Mouse (Mus musculus): Measurements from ENCODE around the gene Cops9. TPM values are rescaled to one million over a fixed set of nuclear protein-coding genes. Genes with fewer than 3 reads are reported as not detected.

The Cops9 gene
- polyA plus RNA-seq, 1 experiment from 2014 or later = 597 TPM

- no peak for ATAC-seq (ENCODE audit: low FRiP score)
- H3K9ac ChIP-seq = no peak overlapping the region
- WGBS = 68% methylated on average over 4 of the region's 4 CpGs
These were observed 13.6 kb downstream of the Cops9 start for GRCm38 (mm10) chr1:92628227-92628626.

GRCm38 (mm10) chr1:92618360-92618759 is 23.4 kb downstream of the Cops9 start:
- H3K4me1 ChIP-seq (replicated peaks) = no peaks in the 10 kb centered on the region
- no peaks in the 10 kb centered on the region for H3K36me3 ChIP-seq
- no peak overlapping the region for H3K9ac ChIP-seq
- no peak overlapping the region for H3K4me2 ChIP-seq
- ATAC-seq (ENCODE audit: low FRiP score) = no peak
- H3K4me3 ChIP-seq = no peak overlapping the region
- H3K27me3 ChIP-seq = peaks cover 10% of the 10 kb centered on the region; the same call in 1 of the 2 replicates
- no peaks in the 10 kb centered on the region for H3K9me3 ChIP-seq
- no peak overlapping the region for H3K27ac ChIP-seq
- WGBS = 73% methylated on average over 4 of the region's 4 CpGs

More at GRCm38 (mm10) chr1:92628227-92628626, 13.6 kb downstream of the Cops9 start:
- Histone ChIP-seq H3K9me3 (no peaks in the 10 kb centered on the region), H3K27me3 (0 out of 2 replicates have a peak, but pooled peaks cover 4% of the 10 kb centered on the region), H3K4me2 (no peak overlapping the region), H3K36me3 (no peaks in the 10 kb centered on the region), H3K4me1 (replicated peaks) (no peaks in the 10 kb centered on the region), H3K27ac (no peak overlapping the region), H3K4me3 (no peak overlapping the region)

- H3K9ac ChIP-seq = no peak within 1 kb of the TSS
- H3K4me1 ChIP-seq (replicated peaks) = no peaks in the 10 kb centered on the region
- H3K9me3 ChIP-seq = no peaks in the 10 kb centered on the region
- peaks cover 10% of the 10 kb centered on the region; the same call in 1 of the 2 replicates for H3K27me3 ChIP-seq
- no peak within 1 kb of the TSS for H3K27ac ChIP-seq
- WGBS = 46% methylated on average over 2 of the region's 2 CpGs
- no peaks in the 10 kb centered on the region for H3K36me3 ChIP-seq
- H3K4me2 ChIP-seq = no peak within 1 kb of the TSS
- ATAC-seq (ENCODE audit: low FRiP score) = no peak
- no peak within 1 kb of the TSS for H3K4me3 ChIP-seq
These were observed 24.3 kb downstream of the Cops9 start, which contains the start of gene Olfr12 for GRCm38 (mm10) chr1:92617488-92617887. Olfr12 (plus strand) TSS chr1:92617788.

GRCm38 (mm10) chr1:92616046-92616445 is 25.7 kb downstream of the Cops9 start:
- H3K9me3 ChIP-seq = no peaks in the 10 kb centered on the region
- WGBS = 94% methylated on average over 1 of the region's 1 CpGs
- H3K4me2 ChIP-seq = no peak overlapping the region
- no peaks in the 10 kb centered on the region for H3K4me1 ChIP-seq (replicated peaks)
- H3K4me3 ChIP-seq = no peak overlapping the region
- no peak for ATAC-seq (ENCODE audit: low FRiP score)
- H3K36me3 ChIP-seq = no peaks in the 10 kb centered on the region
- H3K27me3 ChIP-seq = peaks cover 21% of the 10 kb centered on the region; the same call in 1 of the 2 replicates
- no peak overlapping the region for H3K27ac ChIP-seq
- no peak overlapping the region for H3K9ac ChIP-seq

GRCm38 (mm10) chr1:92614516-92614915 is 27.3 kb downstream of the Cops9 start:
- Histone ChIP-seq H3K9ac (no peak overlapping the region), H3K4me1 (replicated peaks) (no peaks in the 10 kb centered on the region), H3K27ac (no peak overlapping the region), H3K27me3 (peaks cover 17% of the 10 kb centered on the region; the same call in 1 of the 2 replicates), H3K4me2 (no peak overlapping the region), H3K4me3 (no peak overlapping the region), H3K9me3 (no peaks in the 10 kb centered on the region), H3K36me3 (no peaks in the 10 kb centered on the region)
- no peak for ATAC-seq (ENCODE audit: low FRiP score)
- 19% methylated on average over 1 of the region's 1 CpGs for WGBS

GRCm38 (mm10) chr1:92613175-92613574 is 28.6 kb downstream of the Cops9 start:
- no peaks in the 10 kb centered on the region for H3K36me3 ChIP-seq
- peaks cover 14% of the 10 kb centered on the region; the same call in 1 of the 2 replicates for H3K27me3 ChIP-seq
- 28% methylated on average over 4 of the region's 4 CpGs for WGBS
- no peak overlapping the region for H3K9ac ChIP-seq
- H3K27ac ChIP-seq = no peak overlapping the region
- no peak overlapping the region for H3K4me3 ChIP-seq
- no peaks in the 10 kb centered on the region for H3K4me1 ChIP-seq (replicated peaks)
- H3K9me3 ChIP-seq = no peaks in the 10 kb centered on the region
- no peak for ATAC-seq (ENCODE audit: low FRiP score)
- no peak overlapping the region for H3K4me2 ChIP-seq

- peaks cover 10% of the 10 kb centered on the region; the same call in 1 of the 2 replicates for H3K27me3 ChIP-seq
- H3K27ac ChIP-seq = no peak overlapping the region
- H3K4me2 ChIP-seq = no peak overlapping the region
- no peak overlapping the region for H3K4me3 ChIP-seq
- H3K9me3 ChIP-seq = no peaks in the 10 kb centered on the region
- H3K9ac ChIP-seq = no peak overlapping the region
- no peak for ATAC-seq (ENCODE audit: low FRiP score)
- H3K4me1 ChIP-seq (replicated peaks) = no peaks in the 10 kb centered on the region
- H3K36me3 ChIP-seq = no peaks in the 10 kb centered on the region
- WGBS = 11% methylated on average over 5 of the region's 5 CpGs
These were observed 30.8 kb downstream of the Cops9 start for GRCm38 (mm10) chr1:92611008-92611407.

- no peak for ATAC-seq (ENCODE audit: low FRiP score)
These were observed 34.1 kb downstream of the Cops9 start for GRCm38 (mm10) chr1:92607711-92608110.

GRCm38 (mm10) chr1:92605482-92605881 is 36.3 kb downstream of the Cops9 start, which contains the start of gene Olfr1410:
Olfr1410 (plus strand) TSS chr1:92605782.
- no peaks in the 10 kb centered on the region for H3K27me3 ChIP-seq
- no peak for ATAC-seq (ENCODE audit: low FRiP score)
- no peak within 1 kb of the TSS for H3K4me3 ChIP-seq
- H3K9me3 ChIP-seq = no peaks in the 10 kb centered on the region
- WGBS = 95% methylated on average over 1 of the region's 1 CpGs
- no peaks in the 10 kb centered on the region for H3K36me3 ChIP-seq
- no peak within 1 kb of the TSS for H3K9ac ChIP-seq
- no peaks in the 10 kb centered on the region for H3K4me1 ChIP-seq (replicated peaks)
- H3K4me2 ChIP-seq = no peak within 1 kb of the TSS
- H3K27ac ChIP-seq = no peak within 1 kb of the TSS

More at GRCm38 (mm10) chr1:92607711-92608110, 34.1 kb downstream of the Cops9 start:
- Histone ChIP-seq H3K9ac (no peak overlapping the region), H3K4me3 (no peak overlapping the region), H3K4me1 (replicated peaks) (no peaks in the 10 kb centered on the region), H3K36me3 (no peaks in the 10 kb centered on the region), H3K27ac (no peak overlapping the region), H3K9me3 (no peaks in the 10 kb centered on the region), H3K4me2 (no peak overlapping the region), H3K27me3 (peaks cover 10% of the 10 kb centered on the region; the same call in 1 of the 2 replicates)
- WGBS = 78% methylated on average over 4 of the region's 4 CpGs

GRCm38 (mm10) chr1:92596019-92596418 is 45.8 kb downstream of the Cops9 start:
- no peak overlapping the region for H3K4me3 ChIP-seq
- no peaks in the 10 kb centered on the region for H3K27me3 ChIP-seq
- H3K4me2 ChIP-seq = no peak overlapping the region
- no peaks in the 10 kb centered on the region for H3K4me1 ChIP-seq (replicated peaks)
- no peaks in the 10 kb centered on the region for H3K9me3 ChIP-seq
- no peaks in the 10 kb centered on the region for H3K36me3 ChIP-seq
- no peak for ATAC-seq (ENCODE audit: low FRiP score)
- 88% methylated on average over 3 of the region's 3 CpGs for WGBS
- H3K9ac ChIP-seq = no peak overlapping the region
- H3K27ac ChIP-seq = no peak overlapping the region

- ATAC-seq (ENCODE audit: low FRiP score) = no peak
- Histone ChIP-seq H3K4me3 (no peak within 1 kb of the TSS), H3K9ac (no peak within 1 kb of the TSS), H3K27ac (no peak within 1 kb of the TSS), H3K9me3 (no peaks in the 10 kb centered on the region), H3K4me2 (no peak within 1 kb of the TSS), H3K4me1 (replicated peaks) (no peaks in the 10 kb centered on the region), H3K36me3 (no peaks in the 10 kb centered on the region), H3K27me3 (no peaks in the 10 kb centered on the region)
These were observed 47.7 kb downstream of the Cops9 start, which contains the start of gene Olfr1411 for GRCm38 (mm10) chr1:92594111-92594510. Olfr1411 (plus strand) TSS chr1:92594411.
